Mouse (Mus musculus): ENCODE measurements around the gene Gipc3.

GRCm38 (mm10) chr10:81389801-81390677, 47.0 kb upstream of the Gipc3 start:
- TF ChIP-seq POLR2A (IDR thresholded peaks at IDR 0.05; ENCODE audit: borderline replicate concordance, extremely low read depth, insufficient read depth, insufficient read length, poor library complexity, severe bottlenecking) = no peak
- TF ChIP-seq CTCF (IDR thresholded peaks at IDR 0.05; ENCODE audit: borderline replicate concordance, extremely low read depth, insufficient read depth, insufficient read length) = peak; percentile 96
